Mouse (Mus musculus): ENCODE measurements around the gene Ptpn4. TPM values are rescaled to one million over a fixed set of nuclear protein-coding genes. Genes with fewer than 3 reads are reported as not detected.

Ptpn4 gene
- polyA plus RNA-seq (2014; fragmentation: Nextera tagmentation; extraction: Ambion mirVana) = 17.6 and 18.5 TPM in 2 replicates

GRCm38 (mm10) chr1:119837035-119837751 lies at the start of gene Ptpn4:
TSS of gene Ptpn4 (minus strand) at chr1:119837613.
- WGBS = under 1% methylated on average over 77 of the region's 79 CpGs
- peaks cover 14% of the 10 kb centered on the region for H3K4me1 ChIP-seq (ENCODE audit: control insufficient read depth, insufficient read depth, low read length)
- DNase-seq (peak; percentile 99), ATAC-seq (ENCODE audit: low FRiP score, low TSS enrichment) (peak; percentile 99)
- no peaks in the 10 kb centered on the region for H3K36me3 ChIP-seq (ENCODE audit: control insufficient read depth, insufficient read depth, low read length)
- peak within 1 kb of the TSS; percentile 78 for H3K9ac ChIP-seq (replicated peaks; ENCODE audit: low read length)
- H3K4me3 ChIP-seq (replicated peaks; ENCODE audit: low read depth, low read length) = peak within 1 kb of the TSS; percentile 76
- H3K27me3 ChIP-seq (ENCODE audit: control insufficient read depth, insufficient read depth, low read length) = no peaks in the 10 kb centered on the region
- H3K27ac ChIP-seq (replicated peaks; ENCODE audit: low read depth, low read length) = peak within 1 kb of the TSS; percentile 95
- H3K4me2 ChIP-seq (ENCODE audit: low read length) = peak within 1 kb of the TSS; percentile 75
- H3K9me3 ChIP-seq (ENCODE audit: control insufficient read depth, low read length) = no peaks in the 10 kb centered on the region

- ATAC-seq (ENCODE audit: low FRiP score, low TSS enrichment) = no peak
- no peak overlapping the region for H3K27ac ChIP-seq (replicated peaks; ENCODE audit: low read depth, low read length)
- H3K4me2 ChIP-seq (ENCODE audit: low read length) = no peak overlapping the region
Observed at GRCm38 (mm10) chr1:119886320-119886719, 48.9 kb upstream of the Ptpn4 start.

GRCm38 (mm10) chr1:119884272-119884671 lies 46.9 kb upstream of the Ptpn4 start:
- Histone ChIP-seq H3K27me3 (ENCODE audit: control insufficient read depth, insufficient read depth, low read length) (no peaks in the 10 kb centered on the region), H3K27ac (replicated peaks; ENCODE audit: low read depth, low read length) (no peak overlapping the region), H3K36me3 (ENCODE audit: control insufficient read depth, insufficient read depth, low read length) (no peaks in the 10 kb centered on the region), H3K4me2 (ENCODE audit: low read length) (no peak overlapping the region), H3K9me3 (ENCODE audit: control insufficient read depth, low read length) (no peaks in the 10 kb centered on the region), H3K4me1 (ENCODE audit: control insufficient read depth, insufficient read depth, low read length) (no peaks in the 10 kb centered on the region), H3K9ac (replicated peaks; ENCODE audit: low read length) (no peak overlapping the region), H3K4me3 (replicated peaks; ENCODE audit: low read depth, low read length) (no peak overlapping the region)
- no peak for DNase-seq
- WGBS = 93% methylated on average over 3 of the region's 3 CpGs
- ATAC-seq (ENCODE audit: low FRiP score, low TSS enrichment) = no peak

More at GRCm38 (mm10) chr1:119886320-119886719, 48.9 kb upstream of the Ptpn4 start:
- Histone ChIP-seq H3K9ac (replicated peaks; ENCODE audit: low read length) (no peak overlapping the region), H3K9me3 (ENCODE audit: control insufficient read depth, low read length) (no peaks in the 10 kb centered on the region), H3K27me3 (ENCODE audit: control insufficient read depth, insufficient read depth, low read length) (no peaks in the 10 kb centered on the region), H3K4me1 (ENCODE audit: control insufficient read depth, insufficient read depth, low read length) (no peaks in the 10 kb centered on the region), H3K36me3 (ENCODE audit: control insufficient read depth, insufficient read depth, low read length) (no peaks in the 10 kb centered on the region), H3K4me3 (replicated peaks; ENCODE audit: low read depth, low read length) (no peak overlapping the region)
- WGBS = 75% methylated on average over 7 of the region's 7 CpGs
- DNase-seq = no peak

GRCm38 (mm10) chr1:119878909-119879308 lies 41.5 kb upstream of the Ptpn4 start:
- no peaks in the 10 kb centered on the region for H3K4me1 ChIP-seq (ENCODE audit: control insufficient read depth, insufficient read depth, low read length)
- H3K27ac ChIP-seq (replicated peaks; ENCODE audit: low read depth, low read length) = no peak overlapping the region
- H3K36me3 ChIP-seq (ENCODE audit: control insufficient read depth, insufficient read depth, low read length) = no peaks in the 10 kb centered on the region
- no peak overlapping the region for H3K4me2 ChIP-seq (ENCODE audit: low read length)
- H3K9ac ChIP-seq (replicated peaks; ENCODE audit: low read length) = no peak overlapping the region
- ATAC-seq (ENCODE audit: low FRiP score, low TSS enrichment) (no peak), DNase-seq (peak; percentile 35)
- H3K9me3 ChIP-seq (ENCODE audit: control insufficient read depth, low read length) = no peaks in the 10 kb centered on the region
- 82% methylated on average over 7 of the region's 7 CpGs for WGBS
- no peaks in the 10 kb centered on the region for H3K27me3 ChIP-seq (ENCODE audit: control insufficient read depth, insufficient read depth, low read length)
- no peak overlapping the region for H3K4me3 ChIP-seq (replicated peaks; ENCODE audit: low read depth, low read length)

GRCm38 (mm10) chr1:119877469-119877868 lies 40.1 kb upstream of the Ptpn4 start:
- Histone ChIP-seq H3K4me1 (ENCODE audit: control insufficient read depth, insufficient read depth, low read length) (no peaks in the 10 kb centered on the region), H3K27me3 (ENCODE audit: control insufficient read depth, insufficient read depth, low read length) (no peaks in the 10 kb centered on the region), H3K9ac (replicated peaks; ENCODE audit: low read length) (no peak overlapping the region), H3K4me2 (ENCODE audit: low read length) (no peak overlapping the region), H3K27ac (replicated peaks; ENCODE audit: low read depth, low read length) (no peak overlapping the region), H3K36me3 (ENCODE audit: control insufficient read depth, insufficient read depth, low read length) (no peaks in the 10 kb centered on the region), H3K4me3 (replicated peaks; ENCODE audit: low read depth, low read length) (no peak overlapping the region), H3K9me3 (ENCODE audit: control insufficient read depth, low read length) (no peaks in the 10 kb centered on the region)
- ATAC-seq (ENCODE audit: low FRiP score, low TSS enrichment) (no peak), DNase-seq (no peak)
- 92% methylated on average over 4 of the region's 4 CpGs for WGBS

- Histone ChIP-seq H3K4me2 (ENCODE audit: low read length) (peak overlapping the region; percentile 27; the same call in 1 of the 2 replicates), H3K9ac (replicated peaks; ENCODE audit: low read length) (no peak overlapping the region), H3K27me3 (ENCODE audit: control insufficient read depth, insufficient read depth, low read length) (no peaks in the 10 kb centered on the region), H3K36me3 (ENCODE audit: control insufficient read depth, insufficient read depth, low read length) (no peaks in the 10 kb centered on the region), H3K4me1 (ENCODE audit: control insufficient read depth, insufficient read depth, low read length) (peaks cover 11% of the 10 kb centered on the region), H3K27ac (replicated peaks; ENCODE audit: low read depth, low read length) (peak overlapping the region; percentile 10; the same call in 1 of the 2 replicates), H3K4me3 (replicated peaks; ENCODE audit: low read depth, low read length) (no peak overlapping the region), H3K9me3 (ENCODE audit: control insufficient read depth, low read length) (no peaks in the 10 kb centered on the region)
- 34% methylated on average over 13 of the region's 13 CpGs for whole genome bisulfite sequencing
- DNase-seq (peak; percentile 59), ATAC-seq (ENCODE audit: low FRiP score, low TSS enrichment) (peak; percentile 34; the same call in 1 of the 2 replicates)
Observed at GRCm38 (mm10) chr1:119868395-119869161, 31.2 kb upstream of the Ptpn4 start.

GRCm38 (mm10) chr1:119867300-119867699 lies 29.9 kb upstream of the Ptpn4 start:
- H3K4me3 ChIP-seq (replicated peaks; ENCODE audit: low read depth, low read length) = no peak overlapping the region
- H3K9me3 ChIP-seq (ENCODE audit: control insufficient read depth, low read length) = no peaks in the 10 kb centered on the region
- H3K27ac ChIP-seq (replicated peaks; ENCODE audit: low read depth, low read length) = no peak overlapping the region
- ATAC-seq (ENCODE audit: low FRiP score, low TSS enrichment) = no peak
- H3K9ac ChIP-seq (replicated peaks; ENCODE audit: low read length) = no peak overlapping the region
- WGBS = 35% methylated on average over 2 of the region's 2 CpGs
- H3K4me2 ChIP-seq (ENCODE audit: low read length) = no peak overlapping the region
- no peaks in the 10 kb centered on the region for H3K36me3 ChIP-seq (ENCODE audit: control insufficient read depth, insufficient read depth, low read length)
- no peak for DNase-seq
- peaks cover 11% of the 10 kb centered on the region for H3K4me1 ChIP-seq (ENCODE audit: control insufficient read depth, insufficient read depth, low read length)
- no peaks in the 10 kb centered on the region for H3K27me3 ChIP-seq (ENCODE audit: control insufficient read depth, insufficient read depth, low read length)

GRCm38 (mm10) chr1:119865311-119865710 lies 27.9 kb upstream of the Ptpn4 start:
- 72% methylated on average over 6 of the region's 6 CpGs for WGBS
- Histone ChIP-seq H3K4me2 (ENCODE audit: low read length) (no peak overlapping the region), H3K27ac (replicated peaks; ENCODE audit: low read depth, low read length) (no peak overlapping the region), H3K27me3 (ENCODE audit: control insufficient read depth, insufficient read depth, low read length) (no peaks in the 10 kb centered on the region), H3K9me3 (ENCODE audit: control insufficient read depth, low read length) (no peaks in the 10 kb centered on the region), H3K4me1 (ENCODE audit: control insufficient read depth, insufficient read depth, low read length) (peaks cover 11% of the 10 kb centered on the region), H3K36me3 (ENCODE audit: control insufficient read depth, insufficient read depth, low read length) (no peaks in the 10 kb centered on the region), H3K4me3 (replicated peaks; ENCODE audit: low read depth, low read length) (no peak overlapping the region), H3K9ac (replicated peaks; ENCODE audit: low read length) (no peak overlapping the region)
- DNase-seq (no peak), ATAC-seq (ENCODE audit: low FRiP score, low TSS enrichment) (no peak)

Measured in midbrain, embryonic 14.5 days (tissue).